Mouse (Mus musculus) heart, adult 8-10 months (tissue): Measurements from ENCODE around the gene Col4a1. TPM values are rescaled to one million over a fixed set of nuclear protein-coding genes. Genes with fewer than 3 reads are reported as not detected.
A peak's percentile ranks its signal among the peaks of the same experiment; 100 is the strongest.

Source experiments
- DNase-seq: peaks from one replicate; pipeline ENCODE4 v3.0.0; 2022; ENCODE audit warnings: low spot score
- total RNA-seq, 4 experiments: library from RNA; stranded (reverse); gene quantifications; 2 replicates each; pipeline ENCODE4 v1.2.4; 2022

The Col4a1 gene
- total RNA-seq: 100 to 1,000 TPM; 136 to 221 (median 183) TPM

DNA sequence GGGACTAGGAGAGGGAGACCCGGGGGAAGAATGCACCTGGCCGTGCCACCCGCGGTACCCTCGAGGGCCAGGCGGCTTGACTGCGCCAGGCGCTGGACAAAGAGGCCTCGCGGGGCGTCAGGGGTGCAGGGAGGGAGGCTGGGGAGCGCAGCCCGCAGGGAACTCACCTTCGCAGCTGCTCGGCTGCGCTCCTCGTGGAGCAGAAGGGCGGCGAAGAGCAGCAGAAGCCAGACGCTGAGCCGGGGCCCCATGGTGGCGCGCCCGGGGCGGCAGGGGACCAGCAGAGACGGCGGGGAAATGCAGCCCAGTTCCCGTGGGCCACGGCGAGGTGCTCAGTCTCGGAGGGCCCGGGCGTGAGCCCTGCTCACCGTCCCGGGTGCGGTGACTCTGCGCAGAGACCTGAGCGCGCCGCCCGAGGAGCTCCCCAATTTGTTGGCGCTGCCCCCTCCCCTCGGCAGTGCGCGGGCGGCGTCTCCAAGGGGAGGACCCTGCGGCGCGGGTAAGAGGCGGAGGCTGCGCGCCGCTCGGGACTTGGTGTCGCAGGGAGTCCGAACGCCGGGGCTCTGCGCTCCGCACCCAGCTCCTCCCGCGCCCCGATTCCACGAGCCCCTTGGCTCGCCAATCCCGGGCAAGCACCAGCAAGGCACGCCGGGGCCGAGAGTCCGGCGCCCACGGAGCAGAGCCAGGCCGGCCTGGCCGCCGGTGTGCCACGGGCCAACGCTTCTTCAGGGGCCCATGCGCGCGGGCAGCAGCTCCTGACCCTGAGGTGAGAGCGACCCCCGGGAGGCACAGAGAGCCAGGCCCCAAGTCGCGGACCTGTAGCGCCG lies at the start of gene Col4a1, which contains the start of gene Col4a2:
Gene Col4a1, minus strand, starts transcription at position 478 of the 827 bp plus-strand sequence.
Gene Col4a2, plus strand, starts transcription at position 457 of the 827 bp plus-strand sequence.
- peak; percentile 80 for DNase-seq

GRCm38 (mm10) chr8:11361546-11362277 lies 49.1 kb upstream of the Col4a1 start:
- DNase-seq: no peak

DNA sequence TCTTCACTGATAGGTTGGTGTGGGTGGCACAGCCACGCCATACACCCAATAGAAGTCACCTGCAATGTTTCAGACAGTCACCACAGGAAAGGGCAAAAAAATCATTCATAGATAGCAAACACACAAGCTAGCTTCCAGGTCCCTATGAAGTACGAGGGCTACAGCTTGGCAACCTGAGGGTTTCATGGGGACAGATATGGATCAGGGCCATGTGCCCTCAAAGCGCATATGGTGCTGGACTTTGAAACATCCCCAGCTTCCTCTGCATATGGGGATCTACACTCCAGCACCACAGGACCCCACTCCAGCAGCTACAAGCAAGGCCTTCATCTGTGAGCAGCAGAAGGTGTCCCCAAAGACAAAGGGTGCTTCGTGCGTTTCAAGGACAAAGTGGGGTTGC lies 47.2 kb upstream of the Col4a1 start:
- DNase-seq: no peak

GRCm38 (mm10) chr8:11357921-11358436 lies 45.4 kb upstream of the Col4a1 start:
- no peak for DNase-seq

GRCm38 (mm10) chr8:11356776-11357175 lies 44.1 kb upstream of the Col4a1 start:
- DNase-seq: no peak

GRCm38 (mm10) chr8:11355900-11356299 lies 43.3 kb upstream of the Col4a1 start:
- no peak for DNase-seq

DNA sequence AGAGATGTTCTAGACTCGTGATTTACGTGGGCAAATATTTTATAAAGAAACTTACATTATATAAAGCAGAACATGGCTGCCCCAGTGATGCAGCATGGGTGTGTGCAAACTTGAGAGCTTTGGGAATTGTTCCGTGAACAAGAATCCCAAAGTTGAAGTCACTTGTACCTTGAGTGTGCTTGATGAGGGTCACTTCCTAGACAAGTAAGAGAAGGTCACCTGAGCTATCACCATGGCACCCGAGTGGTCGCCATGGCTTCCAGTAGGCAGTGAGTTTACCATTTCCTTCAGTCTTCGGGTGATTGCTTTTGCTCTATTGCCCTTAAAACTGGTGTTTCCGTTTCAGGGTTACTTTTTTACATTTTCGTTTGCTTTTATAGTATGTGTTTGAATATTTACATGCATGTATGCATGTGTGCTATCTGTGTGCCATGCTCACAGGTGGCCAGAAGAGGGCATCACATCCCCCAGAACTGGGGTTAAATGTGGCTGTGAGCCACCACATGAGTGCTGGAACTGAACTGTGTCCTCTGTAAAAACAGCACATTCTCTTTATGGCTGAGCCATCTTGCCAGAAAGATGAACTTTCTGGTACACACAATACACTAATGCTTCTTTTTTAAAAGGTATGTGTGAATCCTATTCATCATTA lies 42.3 kb upstream of the Col4a1 start:
- no peak for DNase-seq

GRCm38 (mm10) chr8:11352514-11352913 lies 39.9 kb upstream of the Col4a1 start:
- DNase-seq: no peak

DNA sequence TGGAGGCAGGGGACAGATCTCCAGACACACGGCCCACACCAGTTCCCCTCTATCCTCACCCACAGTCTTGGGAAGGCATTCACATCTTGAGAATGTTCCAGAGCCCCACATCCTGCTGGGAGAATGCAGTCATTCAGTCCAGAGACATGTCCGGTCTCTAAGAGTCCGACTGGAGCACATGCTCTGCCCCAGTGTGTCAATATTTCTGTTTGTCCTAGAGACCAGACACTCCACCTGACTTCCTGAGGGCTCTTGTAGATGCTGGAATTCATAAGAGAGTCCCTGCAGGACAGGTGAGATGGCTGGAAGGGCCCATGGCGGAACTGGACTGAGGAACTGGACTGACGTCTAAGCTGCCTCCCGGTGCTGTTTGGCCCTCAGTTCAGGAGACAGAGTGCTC lies 38.7 kb upstream of the Col4a1 start:
- no peak for DNase-seq

- DNase-seq: no peak
These were observed 36.0 kb upstream of the Col4a1 start for GRCm38 (mm10) chr8:11348622-11349021.

DNA sequence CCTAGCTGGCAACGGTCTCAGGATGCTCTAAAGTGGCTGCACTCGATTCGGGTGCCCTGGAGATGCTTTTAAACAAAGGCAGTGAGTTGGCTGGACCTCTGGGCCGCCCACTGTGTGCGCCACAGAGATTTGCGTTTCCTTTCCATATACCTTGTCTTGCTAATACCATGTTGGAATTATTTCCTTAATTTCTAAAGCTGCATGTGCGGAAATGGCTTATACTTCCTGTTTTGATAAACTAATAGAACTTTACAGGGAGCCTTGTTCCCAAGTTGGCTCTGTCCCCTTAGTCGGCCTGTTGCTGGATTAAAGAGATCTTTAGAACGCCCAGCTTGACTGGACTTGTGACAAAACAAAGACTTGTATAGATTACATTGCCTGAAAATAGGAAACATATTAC lies 35.1 kb upstream of the Col4a1 start:
- DNase-seq: no peak

GRCm38 (mm10) chr8:11346225-11346624 lies 33.6 kb upstream of the Col4a1 start:
- no peak for DNase-seq

- DNase-seq: no peak
These were observed 31.8 kb upstream of the Col4a1 start for GRCm38 (mm10) chr8:11344459-11344858.

- DNase-seq: no peak
These were observed 28.5 kb upstream of the Col4a1 start for GRCm38 (mm10) chr8:11341111-11341566.

GRCm38 (mm10) chr8:11340310-11341110 lies 27.9 kb upstream of the Col4a1 start:
- DNase-seq: peak; percentile 75

DNA sequence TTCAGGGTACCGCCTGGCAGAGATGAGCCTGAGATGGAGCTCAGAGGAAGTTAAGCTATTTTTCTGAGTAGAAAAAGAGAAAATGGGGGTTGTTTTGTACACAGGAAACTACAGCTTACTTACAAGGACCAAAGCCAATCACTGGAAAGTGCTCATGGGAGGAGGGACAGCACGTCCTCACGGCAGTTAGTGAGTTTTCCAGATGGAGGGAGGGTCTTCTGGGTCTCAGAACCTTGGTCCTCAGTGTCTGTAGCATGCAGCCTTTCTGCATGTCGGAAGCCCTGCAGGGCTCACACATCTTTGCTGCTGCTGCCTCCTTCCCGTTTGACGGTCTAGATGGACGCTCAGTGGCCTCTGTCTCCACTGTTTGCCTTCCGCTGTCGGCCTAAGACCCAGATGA lies 25.9 kb upstream of the Col4a1 start:
- no peak for DNase-seq

DNA sequence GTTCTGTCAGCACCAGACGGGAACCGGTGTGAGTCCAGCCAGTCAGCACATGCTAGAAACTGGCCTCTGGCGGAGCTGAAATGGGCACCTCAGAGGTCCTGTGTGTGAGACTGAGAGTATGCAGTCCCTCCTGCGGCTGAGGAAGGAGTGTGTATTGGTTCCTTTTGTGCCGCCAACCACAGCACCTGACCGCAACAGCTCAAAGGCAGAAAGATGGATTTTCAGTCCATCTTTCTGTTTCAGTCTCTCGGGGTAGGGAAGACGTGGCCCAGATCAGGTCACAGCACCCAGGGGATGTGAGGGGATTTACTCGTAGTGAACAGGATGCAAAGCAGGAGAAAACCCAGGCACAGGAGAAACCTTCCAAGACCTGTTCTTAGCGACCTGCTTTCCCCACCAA lies 25.0 kb upstream of the Col4a1 start:
- no peak for DNase-seq

GRCm38 (mm10) chr8:11336346-11336745 lies 23.7 kb upstream of the Col4a1 start:
- DNase-seq: no peak

DNA sequence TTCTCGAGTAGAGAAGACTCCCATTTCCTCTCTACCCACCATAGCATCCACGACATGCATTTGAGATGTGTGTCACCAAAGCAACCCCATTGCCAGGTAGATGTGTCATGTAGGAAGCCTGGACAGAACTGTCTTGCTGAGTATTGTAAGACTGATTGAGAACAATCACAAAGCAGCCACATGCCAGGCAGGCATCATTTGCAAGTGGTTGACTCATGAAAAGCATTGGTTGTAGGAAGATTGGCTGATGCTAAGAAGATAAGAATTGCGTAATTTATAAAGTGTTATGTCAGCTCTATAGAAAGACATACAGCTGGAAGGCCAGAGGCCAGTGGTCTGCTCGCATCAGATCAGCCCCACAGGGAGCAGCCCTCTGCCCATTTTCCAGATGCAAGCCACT lies 22.6 kb upstream of the Col4a1 start:
- DNase-seq: no peak

- no peak for DNase-seq
These were observed 21.9 kb upstream of the Col4a1 start for GRCm38 (mm10) chr8:11334493-11334892.

GRCm38 (mm10) chr8:11333746-11334145 lies 21.1 kb upstream of the Col4a1 start:
- DNase-seq: no peak
